Mouse (Mus musculus) CH12.LX (cell line): ENCODE measurements around the gene Ccdc134. TPM values are rescaled to one million over a fixed set of nuclear protein-coding genes. Genes with fewer than 3 reads are reported as not detected.

Experiments
- DNase-seq: peaks from one replicate; pipeline ENCODE4 v3.0.0-alpha.2; 2013; ENCODE audit errors: extremely low read depth
- H3K27ac ChIP-seq: 2 replicates; pipeline ENCODE4 v1.5.1; 2012; ENCODE audit warnings: low read depth, mild to moderate bottlenecking, control low read depth, moderate library complexity; ENCODE audit not compliant: insufficient read depth
- H3K27me3 ChIP-seq: replicated peaks from 2 replicates; pipeline ENCODE3; 2012; ENCODE audit warnings: inconsistent platforms
- H3K36me3 ChIP-seq, 2 experiments: replicated peaks in 1 of 2; 2 replicates each; pipeline versions ENCODE3 to v1.6.1; 2012; ENCODE audit warnings: inconsistent platforms in 1 of 2, low read length in 1 of 2, mild to moderate bottlenecking in 1 of 2, mixed read lengths in 1 of 2, moderate library complexity in 1 of 2; ENCODE audit not compliant: control insufficient read depth in 1 of 2, insufficient read depth in 1 of 2
- H3K4me1 ChIP-seq, 2 experiments: 2 replicates each; pipeline ENCODE4 v1.6.1; 2012; ENCODE audit warnings: inconsistent platforms in 1 of 2, moderate library complexity in 1 of 2; ENCODE audit not compliant: insufficient read depth in 2 of 2, control insufficient read depth in 1 of 2
- H3K4me2 ChIP-seq: 2 replicates; pipeline ENCODE4 v1.6.1; 2012; ENCODE audit warnings: low read depth, mild to moderate bottlenecking, control low read depth; ENCODE audit not compliant: poor library complexity, insufficient read depth, severe bottlenecking
- H3K4me3 ChIP-seq, 3 experiments: fragments of 150-350 bp in 1 of 3; sonication (generic) in 1 of 3; replicated peaks in 1 of 3; 2 replicates each; pipeline versions ENCODE3 to v1.5.1; 2011 to 2012; ENCODE audit warnings: low read depth in 2 of 3, low read length in 2 of 3, mild to moderate bottlenecking in 2 of 3, moderate library complexity in 2 of 3, control low read depth in 1 of 3, improper control_type of control experiment in 1 of 3, inconsistent platforms in 1 of 3, mixed read lengths in 1 of 3; ENCODE audit not compliant: poor library complexity in 1 of 3
- H3K79me2 ChIP-seq: replicated peaks from 2 replicates; pipeline ENCODE4 v1.6.1; 2012; ENCODE audit warnings: mild to moderate bottlenecking, moderate library complexity; ENCODE audit not compliant: control insufficient read depth, poor library complexity, insufficient read depth, severe bottlenecking; ENCODE audit errors: extremely low read depth
- H3K9ac ChIP-seq: 2 replicates; pipeline ENCODE4 v1.6.1; 2012; ENCODE audit warnings: low read depth, mild to moderate bottlenecking, control low read depth, moderate library complexity; ENCODE audit not compliant: insufficient read depth
- H3K9me3 ChIP-seq: replicated peaks from 2 replicates; pipeline ENCODE3; 2012; ENCODE audit warnings: low read length, inconsistent platforms, mixed read lengths
- BHLHE40 ChIP-seq: IDR thresholded peaks from 2 replicates; pipeline ENCODE4 v1.6.1; 2011; ENCODE audit warnings: mild to moderate bottlenecking, low read depth, low read length, improper control_type of control experiment
- CHD1 ChIP-seq: IDR thresholded peaks from 2 replicates; pipeline ENCODE4 v1.6.1; 2012; ENCODE audit warnings: low read depth, low read length, improper control_type of control experiment, inconsistent platforms
- CHD2 ChIP-seq: IDR thresholded peaks from 2 replicates; pipeline ENCODE4 v1.6.1; 2011; ENCODE audit warnings: low read length, improper control_type of control experiment
- CTCF ChIP-seq, 2 experiments: IDR thresholded peaks in 1 of 2; conservative IDR thresholded peaks in 1 of 2; 2 replicates each; pipeline ENCODE4 v1.5.1; 2011 to 2012; ENCODE audit warnings: low read depth in 2 of 2, low read length in 2 of 2, improper control_type of control experiment in 1 of 2, inconsistent platforms in 1 of 2, mild to moderate bottlenecking in 1 of 2, moderate library complexity in 1 of 2
- E2F4 ChIP-seq: IDR thresholded peaks from 2 replicates; pipeline ENCODE4 v1.6.1; 2011; ENCODE audit warnings: low read depth, low read length, improper control_type of control experiment; ENCODE audit not compliant: insufficient replicate concordance
- ELF1 ChIP-seq: IDR thresholded peaks from 2 replicates; pipeline ENCODE4 v1.6.1; 2014; ENCODE audit warnings: low read depth, mild to moderate bottlenecking, inconsistent platforms, low read length, improper control_type of control experiment
- EP300 ChIP-seq: IDR thresholded peaks from 2 replicates; pipeline ENCODE4 v1.6.1; 2011; ENCODE audit warnings: low read length, improper control_type of control experiment
- ETS1 ChIP-seq: conservative IDR thresholded peaks from 2 replicates; pipeline ENCODE4 v1.6.1; 2012; ENCODE audit warnings: low read depth, mild to moderate bottlenecking, inconsistent platforms, low read length, improper control_type of control experiment, moderate library complexity
- GABPA ChIP-seq: IDR thresholded peaks from 2 replicates; pipeline ENCODE4 v1.6.1; 2012; ENCODE audit warnings: low read depth, low read length, improper control_type of control experiment, inconsistent platforms; ENCODE audit not compliant: insufficient replicate concordance
- HCFC1 ChIP-seq: IDR thresholded peaks from 2 replicates; pipeline ENCODE4 v1.6.1; 2012; ENCODE audit warnings: low read depth, mild to moderate bottlenecking, inconsistent platforms, low read length, improper control_type of control experiment
- IRF4 ChIP-seq: IDR thresholded peaks from 2 replicates; pipeline ENCODE4 v1.6.1; 2014; ENCODE audit warnings: low read depth, mild to moderate bottlenecking, inconsistent platforms, low read length, improper control_type of control experiment
- JUN ChIP-seq: IDR thresholded peaks from 2 replicates; pipeline ENCODE4 v1.6.1; 2011; ENCODE audit warnings: low read depth, mild to moderate bottlenecking, low read length, improper control_type of control experiment, moderate library complexity; ENCODE audit not compliant: insufficient read depth
- JUND ChIP-seq: conservative IDR thresholded peaks from 2 replicates; pipeline ENCODE4 v1.6.1; 2011; ENCODE audit warnings: low read depth, low read length, improper control_type of control experiment
- KAT2A ChIP-seq: IDR thresholded peaks from 2 replicates; pipeline ENCODE4 v1.6.1; 2012; ENCODE audit warnings: low read length, improper control_type of control experiment, inconsistent platforms; ENCODE audit not compliant: insufficient replicate concordance
- MAFK ChIP-seq: IDR thresholded peaks from 2 replicates; pipeline ENCODE4 v1.6.1; 2011; ENCODE audit warnings: low read length, improper control_type of control experiment; ENCODE audit not compliant: insufficient replicate concordance
- MAX ChIP-seq: IDR thresholded peaks from 2 replicates; pipeline ENCODE4 v1.6.1; 2011; ENCODE audit warnings: low read length, improper control_type of control experiment
- MAZ ChIP-seq: IDR thresholded peaks from 2 replicates; pipeline ENCODE4 v1.6.1; 2012; ENCODE audit warnings: low read depth, mild to moderate bottlenecking, inconsistent platforms, low read length, improper control_type of control experiment, moderate library complexity
- MEF2A ChIP-seq: IDR thresholded peaks from 2 replicates; pipeline ENCODE4 v1.6.1; 2014; ENCODE audit warnings: low read depth, mild to moderate bottlenecking, inconsistent platforms, low read length, improper control_type of control experiment, borderline replicate concordance
- MXI1 ChIP-seq: IDR thresholded peaks from 2 replicates; pipeline ENCODE4 v1.6.1; 2011; ENCODE audit warnings: mild to moderate bottlenecking, low read depth, low read length, improper control_type of control experiment
- MYC ChIP-seq: IDR thresholded peaks from 2 replicates; pipeline ENCODE4 v1.6.1; 2011; ENCODE audit warnings: low read depth, mild to moderate bottlenecking, improper control_type of control experiment, low read length
- NELFE ChIP-seq: IDR thresholded peaks from 2 replicates; pipeline ENCODE4 v1.6.1; 2011; ENCODE audit warnings: low read depth, low read length, improper control_type of control experiment
- NRF1 ChIP-seq: IDR thresholded peaks from 2 replicates; pipeline ENCODE4 v1.6.1; 2014; ENCODE audit warnings: low read depth, mild to moderate bottlenecking, inconsistent platforms, low read length, improper control_type of control experiment, moderate library complexity
- PAX5 ChIP-seq: IDR thresholded peaks from 2 replicates; pipeline ENCODE4 v1.6.1; 2012; ENCODE audit warnings: low read length, inconsistent platforms, mixed read lengths
- POLR2A ChIP-seq: IDR thresholded peaks from 2 replicates; pipeline ENCODE4 v1.6.1; 2011; ENCODE audit warnings: low read depth, mild to moderate bottlenecking, improper control_type of control experiment, low read length
- POLR2AphosphoS2 ChIP-seq: IDR thresholded peaks from 2 replicates; pipeline ENCODE4 v1.6.1; 2011; ENCODE audit warnings: low read depth, low read length, improper control_type of control experiment
- RAD21 ChIP-seq: IDR thresholded peaks from 2 replicates; pipeline ENCODE4 v1.6.1; 2011; ENCODE audit warnings: low read depth, mild to moderate bottlenecking, low read length, improper control_type of control experiment, moderate library complexity
- RCOR1 ChIP-seq: conservative IDR thresholded peaks from 2 replicates; pipeline ENCODE4 v1.6.1; 2012; ENCODE audit warnings: low read depth, mild to moderate bottlenecking, inconsistent platforms, low read length, improper control_type of control experiment
- SIN3A ChIP-seq: IDR thresholded peaks from 2 replicates; pipeline ENCODE4 v1.6.1; 2012; ENCODE audit warnings: low read length, improper control_type of control experiment, inconsistent platforms
- SMC3 ChIP-seq: IDR thresholded peaks from 2 replicates; pipeline ENCODE4 v1.6.1; 2011; ENCODE audit warnings: low read depth, low read length, improper control_type of control experiment
- TBP ChIP-seq: conservative IDR thresholded peaks from 2 replicates; pipeline ENCODE4 v1.6.1; 2011; ENCODE audit warnings: low read depth, low read length, improper control_type of control experiment
- TCF12 ChIP-seq: IDR thresholded peaks from 2 replicates; pipeline ENCODE4 v1.6.1; 2014; ENCODE audit warnings: low read depth, mild to moderate bottlenecking, inconsistent platforms, low read length, improper control_type of control experiment
- UBTF ChIP-seq: IDR thresholded peaks from 2 replicates; pipeline ENCODE4 v1.6.1; 2012; ENCODE audit warnings: low read depth, mild to moderate bottlenecking, inconsistent platforms, low read length, improper control_type of control experiment, moderate library complexity
- USF1 ChIP-seq: IDR thresholded peaks from 2 replicates; pipeline ENCODE4 v1.6.1; 2014; ENCODE audit warnings: low read depth, mild to moderate bottlenecking, inconsistent platforms, low read length, improper control_type of control experiment
- USF2 ChIP-seq: conservative IDR thresholded peaks from 2 replicates; pipeline ENCODE4 v1.6.1; 2011; ENCODE audit warnings: low read depth, low read length, improper control_type of control experiment
- ZC3H11A ChIP-seq: IDR thresholded peaks from 2 replicates; pipeline ENCODE4 v1.6.1; 2012; ENCODE audit warnings: low read depth, mild to moderate bottlenecking, inconsistent platforms, low read length, improper control_type of control experiment
- ZKSCAN1 ChIP-seq: IDR thresholded peaks from 2 replicates; pipeline ENCODE4 v1.6.1; 2012; ENCODE audit warnings: low read depth, inconsistent platforms, low read length, improper control_type of control experiment, borderline replicate concordance
- ZMIZ1 ChIP-seq: IDR thresholded peaks from 2 replicates; pipeline ENCODE4 v1.6.1; 2012; ENCODE audit warnings: low read depth, mild to moderate bottlenecking, inconsistent platforms, low read length, improper control_type of control experiment
- ZNF384 ChIP-seq: IDR thresholded peaks from 2 replicates; pipeline ENCODE4 v1.6.1; 2012; ENCODE audit warnings: low read depth, low read length, improper control_type of control experiment, inconsistent platforms
- dilution Hi-C: fragments of 300-500 bp; cut with MboI; formaldehyde crosslinking; loops from 2 replicates; pipeline ENCODE4 v1.14.3; 2020; ENCODE audit warnings: low sequenced_read_pairs; ENCODE audit not compliant: extremely low pct_unique_long_range_greater_than_20kb, extremely low pct_ligation_motif_present
- in situ Hi-C: fragments of 300-500 bp; cut with MboI; formaldehyde crosslinking; loops from 3 replicates; pipeline ENCODE4 v1.14.3; 2019; ENCODE audit warnings: low sequenced_read_pairs, low pct_ligation_motif_present, low pct_unique_long_range_greater_than_20kb, mixed read lengths
- polyA plus RNA-seq: library from polyadenylated mRNA; unstranded; fragments of >175 nt; gene quantifications from 2 replicates; pipeline ENCODE4 v1.2.1, GENCODE M21; 2012; ENCODE audit warnings: low read depth; ENCODE audit not compliant: insufficient read length
- total RNA-seq, 2 experiments: library from RNA; depleted of rRNA; stranded (reverse); fragments of 300-350 nt in 1 of 2; fragments of >200 nt in 1 of 2; gene quantifications; 2 replicates each; pipeline ENCODE4 v1.2.3; 2012 to 2014

Gene Ccdc134
- total and polyA plus RNA-seq, 3 experiments = 35.7 to 43.6 (median 37.1) TPM

DNA sequence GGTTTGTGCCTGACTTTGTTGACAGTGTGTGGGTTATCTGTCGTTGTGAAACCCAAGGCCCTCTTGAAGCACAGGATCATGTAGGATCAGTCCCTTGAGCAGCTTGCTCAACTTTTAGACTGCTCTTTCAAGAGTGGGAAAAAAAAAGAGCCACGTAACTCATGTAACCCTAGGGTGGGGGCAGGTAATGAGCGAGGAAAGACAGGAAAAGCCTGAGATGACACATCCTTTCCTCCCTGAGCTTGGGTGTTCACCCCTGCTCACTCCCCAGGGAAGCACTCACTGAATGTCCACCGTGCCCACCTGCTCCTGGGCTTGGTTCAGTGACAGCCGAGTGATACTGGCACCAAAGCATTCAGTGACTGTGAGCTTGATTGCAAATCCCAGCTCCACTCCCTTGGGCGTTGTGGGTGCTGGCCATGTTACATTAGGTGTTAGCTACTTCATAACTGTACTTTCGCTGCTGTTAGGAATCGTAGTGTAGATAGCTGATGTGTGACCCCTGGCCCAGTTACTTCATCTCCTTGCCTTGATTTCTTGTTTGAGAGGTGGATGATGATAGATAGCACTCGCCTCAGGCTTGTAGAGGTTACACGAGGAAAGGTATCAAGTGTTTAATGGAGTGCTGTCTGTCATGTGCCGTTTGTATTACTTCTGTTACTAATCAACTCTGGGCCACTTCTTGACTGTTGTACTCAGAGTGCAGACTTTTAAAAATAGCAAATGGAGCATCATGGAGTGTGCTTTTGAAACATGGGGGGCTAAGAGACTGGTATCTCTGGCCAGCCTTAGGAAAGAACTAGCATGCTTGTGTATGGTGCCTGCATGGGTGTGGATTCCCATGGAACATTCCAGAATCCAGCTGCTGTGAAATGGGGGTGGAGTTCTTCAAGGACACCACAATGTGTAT is 33.3 kb downstream of the Ccdc134 start:
- Histone ChIP-seq H3K4me1 (peaks cover 26 to 87% of the 10 kb centered on the region in 2 experiments), H3K27me3 (no peaks in the 10 kb centered on the region), H3K4me3 (peak overlapping the region; percentile 10 to 58 (median 45)), H3K79me2 (peaks cover 86% of the 10 kb centered on the region), H3K27ac (peak overlapping the region; percentile 95), H3K36me3 (peaks cover 2 to 30% of the 10 kb centered on the region in 2 experiments), H3K9ac (peak overlapping the region; percentile 65), H3K9me3 (no peaks in the 10 kb centered on the region), H3K4me2 (peak overlapping the region; percentile 97)
- in situ Hi-C loops (no loop called here), dilution Hi-C loops (no loop called here)
- TF ChIP-seq HCFC1 (peak; percentile 38; the same call in 1 of the 2 replicates), USF2 (no peak), USF1 (no peak), POLR2AphosphoS2 (no peak), JUN (peak; percentile 63), MAZ (peak; percentile 89), KAT2A (0 out of 2 replicates have a peak, but pooled peaks have one; percentile 10), SIN3A (peak; percentile 81), ZMIZ1 (no peak), TCF12 (peak; percentile 74), MXI1 (peak; percentile 52), ETS1 (peak; percentile 91), POLR2A (no peak; the same call in 1 of the 2 replicates), ZNF384 (peak; percentile 90), MAX (peak; percentile 47; the same call in 1 of the 2 replicates), GABPA (no peak), NELFE (no peak), PAX5 (no peak), UBTF (no peak), E2F4 (no peak), RCOR1 (no peak; the same call in 1 of the 2 replicates), BHLHE40 (peak; percentile 59), TBP (no peak), EP300 (peak; percentile 65), CHD2 (peak; percentile 71), RAD21 (no peak), MAFK (0 out of 2 replicates have a peak, but pooled peaks have one; percentile 15), MYC (peak; percentile 49; the same call in 1 of the 2 replicates), MEF2A (peak; percentile 60), IRF4 (peak; percentile 76), JUND (peak; percentile 59), ZKSCAN1 (no peak), SMC3 (no peak), CTCF (conservative IDR thresholded peaks at IDR 0.05 in 1 of 2, IDR thresholded peaks at IDR 0.05 in 1 of 2; ENCODE audit: low read depth in 2 of 2, low read length in 2 of 2) (no peak), NRF1 (no peak), ZC3H11A (no peak), CHD1 (no peak), ELF1 (0 out of 2 replicates have a peak, but pooled peaks have one; percentile 8)
- peak; percentile 71 for DNase-seq
